Mouse (Mus musculus) lung, postnatal 0 days (tissue): ENCODE data around the gene Baz2b.

Source experiments
- CTCF ChIP-seq: IDR thresholded peaks from 2 replicates; pipeline ENCODE4 v1.5.1; 2016; ENCODE audit warnings: antibody characterized with exemption, mild to moderate bottlenecking
- EP300 ChIP-seq: IDR thresholded peaks from 2 replicates; pipeline ENCODE4 v1.6.1; 2016; ENCODE audit warnings: antibody characterized with exemption, mild to moderate bottlenecking, control low read depth

DNA sequence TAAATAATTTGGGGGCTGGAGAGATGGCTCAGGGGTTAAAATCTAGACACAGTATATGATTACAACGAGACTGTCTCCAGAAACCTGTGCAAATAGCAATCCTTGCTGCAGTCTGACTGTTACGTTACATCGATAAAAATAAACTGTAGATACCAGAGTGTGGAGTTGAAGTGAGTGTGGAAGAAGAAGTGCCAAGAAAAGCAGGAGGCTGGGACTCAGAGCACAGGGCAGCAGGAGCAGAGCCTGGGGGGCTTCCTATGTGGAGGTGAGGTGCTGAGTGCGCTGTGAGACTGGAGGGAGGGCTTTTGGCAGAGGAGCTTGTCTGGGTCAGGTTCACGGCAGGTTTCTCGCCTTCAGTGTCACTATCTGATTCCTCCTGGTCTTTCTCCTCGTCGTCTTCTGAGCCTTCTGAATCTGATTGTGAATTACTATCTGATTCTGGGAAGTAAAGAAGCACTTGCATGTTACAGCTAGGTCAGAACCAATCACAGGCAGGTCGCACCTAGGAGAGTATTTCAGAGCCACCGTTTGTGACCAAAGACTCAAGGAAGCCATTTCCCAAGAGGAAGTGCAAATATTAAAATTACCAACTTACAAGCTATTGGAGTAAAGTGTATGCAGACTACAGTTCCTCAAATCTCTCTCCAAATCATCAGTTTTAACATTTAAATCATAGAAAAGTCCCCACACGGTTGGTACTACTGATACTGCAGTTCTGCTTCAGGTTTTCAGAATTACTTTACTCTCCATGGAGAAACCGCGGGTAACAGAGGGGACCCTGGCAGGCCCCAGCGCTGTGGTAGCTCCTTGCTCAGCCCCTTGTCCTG, 249.8 kb downstream of the Baz2b start:
- no peak for TF ChIP-seq CTCF
- TF ChIP-seq EP300, result no peak
